Mouse (Mus musculus) kidney, embryonic 14.5 days (tissue): Measurements from ENCODE around the gene Pcgf5. TPM values are rescaled to one million over a fixed set of nuclear protein-coding genes. Genes with fewer than 3 reads are reported as not detected.

Source experiments
- ATAC-seq: fragments of 200-750 bp; cut with Nextera tagmentation; 2 replicates; pipeline ENCODE4 v1.8.0; 2017; ENCODE audit warnings: moderate number of reproducible peaks, mild to moderate bottlenecking, moderate TSS enrichment, moderate library complexity; ENCODE audit not compliant: low FRiP score, low TSS enrichment
- H3K27ac ChIP-seq: fragments of 300-500 bp; sonication (generic); 2 replicates; pipeline ENCODE4 v1.5.1; 2014; ENCODE audit warnings: low read depth, mild to moderate bottlenecking, low read length, moderate library complexity, mixed read lengths
- H3K27me3 ChIP-seq: fragments of 300-500 bp; sonication (generic); 2 replicates; pipeline ENCODE4 v1.6.1; 2014; ENCODE audit warnings: mild to moderate bottlenecking, low read length; ENCODE audit not compliant: control insufficient read depth, insufficient read depth
- H3K36me3 ChIP-seq: fragments of 300-500 bp; sonication (generic); 2 replicates; pipeline ENCODE4 v1.6.1; 2014; ENCODE audit warnings: low read length, mixed read lengths; ENCODE audit not compliant: control insufficient read depth, insufficient read depth
- H3K4me1 ChIP-seq: fragments of 300-500 bp; sonication (generic); 2 replicates; pipeline ENCODE4 v1.6.1; 2014; ENCODE audit warnings: low read length, mixed read lengths; ENCODE audit not compliant: control insufficient read depth, insufficient read depth
- H3K4me2 ChIP-seq: fragments of 300-500 bp; sonication (generic); replicated peaks from 2 replicates; pipeline ENCODE4 v1.6.1; 2014; ENCODE audit warnings: low read depth, mild to moderate bottlenecking, low read length
- H3K4me3 ChIP-seq: fragments of 300-500 bp; sonication (generic); 2 replicates; pipeline ENCODE4 v1.5.1; 2014; ENCODE audit warnings: mild to moderate bottlenecking, low read length
- H3K9ac ChIP-seq: fragments of 300-500 bp; sonication (generic); 2 replicates; pipeline ENCODE4 v1.6.1; 2014; ENCODE audit warnings: low read depth, mild to moderate bottlenecking, low read length, moderate library complexity
- H3K9me3 ChIP-seq: fragments of 300-500 bp; sonication (generic); 2 replicates; pipeline ENCODE4 v1.6.1; 2016; ENCODE audit warnings: low read length; ENCODE audit not compliant: control insufficient read depth
- WGBS: fragments of 180-500 bp; shearing (Covaris S2); extraction: QIAGEN DNeasy Blood & Tissue Kit; methylation state at CpG from one replicate; pipeline ENCODE4 v1.1.7; 2014; 5-methylcytosine and 5-hydroxymethylcytosine counted together
- polyA plus RNA-seq: library from polyadenylated mRNA; unstranded; fragments of >200 nt; fragmentation: Nextera tagmentation; extraction: Ambion mirVana; gene quantifications from 2 replicates; pipeline ENCODE4 v1.2.1, GENCODE M21; 2014

Pcgf5 gene
- polyA plus RNA-seq, 1 experiment from 2014 or later: 6.8 TPM

DNA sequence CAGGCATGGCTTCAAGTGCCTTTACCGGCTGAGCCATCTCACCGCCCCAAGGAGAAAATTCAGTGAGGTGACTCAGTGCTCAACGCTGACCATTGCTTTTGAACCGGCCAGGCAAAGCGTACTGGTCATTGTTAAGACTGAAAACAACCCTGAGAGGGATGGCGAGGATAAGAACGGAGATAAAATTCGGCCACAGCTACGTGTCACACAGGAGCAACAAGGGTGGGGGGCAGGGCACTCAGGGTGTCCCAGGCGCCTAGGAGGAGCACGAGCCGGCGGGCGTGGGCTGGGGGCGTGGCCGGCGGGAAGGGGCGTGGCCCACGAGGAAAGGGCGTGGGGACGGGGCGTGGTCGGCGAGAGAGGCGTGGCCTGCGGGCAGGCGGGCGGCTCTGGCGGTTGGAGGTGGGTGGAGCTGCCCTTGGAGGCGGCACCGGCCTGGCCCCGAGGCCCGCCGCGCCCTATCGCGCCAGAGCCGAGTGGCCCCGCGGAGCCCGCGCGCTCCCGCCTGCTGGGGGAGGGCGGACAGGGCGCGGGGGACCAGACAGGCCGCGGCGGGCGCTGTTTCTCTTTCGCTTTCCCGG is 61.3 kb downstream of the Pcgf5 start:
- Histone ChIP-seq H3K9me3 (no peaks in the 10 kb centered on the region), H3K27ac (no peak overlapping the region), H3K36me3 (no peaks in the 10 kb centered on the region), H3K9ac (peak overlapping the region; percentile 58), H3K4me3 (peak overlapping the region; percentile 67), H3K27me3 (peaks cover 19% of the 10 kb centered on the region), H3K4me1 (no peaks in the 10 kb centered on the region), H3K4me2 (peak overlapping the region; percentile 88)
- under 1% methylated on average over 39 of the region's 53 CpGs for WGBS
- peak; percentile 99 for ATAC-seq

DNA sequence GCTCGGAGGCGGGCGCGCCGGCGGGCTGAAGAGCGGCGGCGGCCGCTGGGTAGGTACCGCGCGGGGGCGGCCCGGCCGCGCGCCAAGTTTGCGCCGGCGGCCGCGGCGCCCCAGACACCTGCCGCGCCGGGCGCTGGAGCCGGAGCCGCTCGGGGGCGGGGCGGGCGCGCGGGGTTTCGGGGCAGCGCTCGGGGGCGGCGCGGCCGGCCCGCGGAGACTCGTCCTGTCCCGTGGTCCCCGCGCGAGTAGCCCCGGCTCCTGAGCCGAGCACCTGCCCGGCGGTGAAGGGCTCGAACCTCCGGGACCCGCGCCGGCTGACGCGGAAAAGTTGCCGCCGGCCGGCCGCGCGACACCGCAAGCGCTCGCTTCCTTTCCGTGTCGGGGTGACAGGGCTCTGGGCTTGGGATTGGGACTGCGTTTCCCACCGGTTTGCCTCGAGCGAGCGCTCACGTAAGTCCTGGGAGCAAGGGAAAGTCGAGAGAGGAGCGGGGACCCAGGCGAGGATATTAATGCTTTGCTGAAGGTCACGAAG is 61.8 kb downstream of the Pcgf5 start:
- peak overlapping the region; percentile 58 for H3K9ac ChIP-seq
- H3K4me3 ChIP-seq: peak overlapping the region; percentile 67
- H3K27ac ChIP-seq: no peak overlapping the region
- WGBS: under 1% methylated on average over 58 of the region's 82 CpGs
- peak; percentile 7; the same call in 1 of the 2 replicates for ATAC-seq
- H3K9me3 ChIP-seq: no peaks in the 10 kb centered on the region
- H3K27me3 ChIP-seq: peaks cover 19% of the 10 kb centered on the region
- no peaks in the 10 kb centered on the region for H3K36me3 ChIP-seq
- H3K4me2 ChIP-seq: peak overlapping the region; percentile 88
- H3K4me1 ChIP-seq: no peaks in the 10 kb centered on the region

DNA sequence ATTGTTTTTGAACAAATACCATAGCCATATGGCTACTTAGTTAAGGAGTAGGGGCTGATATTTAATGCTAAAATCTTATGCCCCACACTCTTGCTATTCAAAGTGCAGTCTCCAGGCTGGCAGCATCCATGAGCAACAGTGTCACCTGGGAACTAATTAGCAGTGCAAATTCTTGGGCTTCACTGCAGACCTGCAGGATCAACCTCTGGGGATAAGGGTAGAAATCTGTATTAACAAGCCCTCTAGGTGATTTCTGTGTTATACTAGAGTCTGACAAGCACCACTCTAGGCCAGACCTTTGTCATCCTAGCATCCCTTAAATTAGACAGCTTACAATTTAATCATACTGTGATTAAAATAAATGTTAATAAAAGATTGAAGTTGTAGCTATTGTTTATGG is 71.8 kb downstream of the Pcgf5 start:
- no peak overlapping the region for H3K4me2 ChIP-seq
- no peak overlapping the region for H3K4me3 ChIP-seq
- no peaks in the 10 kb centered on the region for H3K4me1 ChIP-seq
- no peaks in the 10 kb centered on the region for H3K9me3 ChIP-seq
- no peaks in the 10 kb centered on the region for H3K36me3 ChIP-seq
- no peaks in the 10 kb centered on the region for H3K27me3 ChIP-seq
- no peak overlapping the region for H3K9ac ChIP-seq
- no peak for ATAC-seq
- no peak overlapping the region for H3K27ac ChIP-seq

DNA sequence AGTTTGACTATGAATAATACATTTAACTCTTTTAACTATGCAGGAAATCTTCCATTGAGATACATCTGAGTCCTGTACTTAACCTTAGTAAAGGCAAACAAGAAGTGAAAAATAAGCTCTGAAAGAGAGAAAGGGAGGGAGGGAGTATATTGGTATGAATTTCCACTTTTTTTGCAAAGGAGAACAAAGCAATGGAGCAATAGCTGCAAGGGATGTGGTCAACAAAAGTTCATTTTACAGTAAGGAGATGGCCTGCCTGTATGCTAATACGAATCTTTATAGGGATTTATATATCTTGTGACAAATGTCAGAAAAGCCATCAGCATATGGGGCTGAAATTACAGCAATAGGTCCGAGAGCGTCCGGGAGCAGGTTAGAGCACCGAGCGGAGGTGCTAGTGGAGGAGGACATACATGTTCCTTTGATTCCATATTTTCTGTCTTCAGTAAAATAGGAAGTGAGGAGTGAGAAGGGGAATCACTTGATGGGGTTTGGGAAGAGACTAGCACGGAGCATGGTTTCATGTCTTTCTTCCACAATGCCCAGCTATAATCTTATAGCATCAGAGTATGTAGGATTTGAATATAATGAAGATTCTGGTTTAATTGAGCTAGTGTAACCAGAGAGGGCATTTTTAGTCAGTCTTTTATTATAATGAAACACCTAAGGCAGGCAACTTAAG is 79.2 kb downstream of the Pcgf5 start:
- Histone ChIP-seq H3K4me1 (no peaks in the 10 kb centered on the region), H3K36me3 (no peaks in the 10 kb centered on the region), H3K4me3 (no peak overlapping the region), H3K4me2 (no peak overlapping the region), H3K27ac (no peak overlapping the region), H3K9me3 (no peaks in the 10 kb centered on the region), H3K27me3 (no peaks in the 10 kb centered on the region), H3K9ac (no peak overlapping the region)
- WGBS: 93% methylated on average over 7 of the region's 7 CpGs
- no peak for ATAC-seq

DNA sequence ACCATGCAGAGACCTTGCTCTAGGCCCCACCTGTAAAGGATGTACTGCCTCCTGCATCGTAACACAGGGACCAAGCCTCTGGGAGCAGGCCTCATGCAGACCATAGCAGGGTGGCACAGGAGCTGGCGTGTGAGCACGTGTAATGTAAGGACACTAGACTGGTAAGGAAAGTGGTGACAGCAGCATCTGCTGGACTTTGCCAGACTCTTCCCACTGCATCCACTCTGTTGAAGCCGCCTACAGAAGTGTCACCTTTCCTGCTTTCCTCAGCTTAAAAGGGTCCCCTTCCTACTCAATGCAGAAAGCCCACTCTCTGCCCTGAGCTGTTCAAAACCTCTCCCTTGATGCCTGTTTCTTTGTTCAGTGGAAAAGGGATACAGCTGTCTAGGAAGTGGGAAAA is 80.0 kb downstream of the Pcgf5 start:
- H3K4me1 ChIP-seq: no peaks in the 10 kb centered on the region
- H3K4me3 ChIP-seq: no peak overlapping the region
- no peak overlapping the region for H3K9ac ChIP-seq
- no peaks in the 10 kb centered on the region for H3K36me3 ChIP-seq
- H3K27ac ChIP-seq: no peak overlapping the region
- H3K9me3 ChIP-seq: no peaks in the 10 kb centered on the region
- no peaks in the 10 kb centered on the region for H3K27me3 ChIP-seq
- H3K4me2 ChIP-seq: no peak overlapping the region
- 92% methylated on average over 4 of the region's 4 CpGs for WGBS
- no peak for ATAC-seq

DNA sequence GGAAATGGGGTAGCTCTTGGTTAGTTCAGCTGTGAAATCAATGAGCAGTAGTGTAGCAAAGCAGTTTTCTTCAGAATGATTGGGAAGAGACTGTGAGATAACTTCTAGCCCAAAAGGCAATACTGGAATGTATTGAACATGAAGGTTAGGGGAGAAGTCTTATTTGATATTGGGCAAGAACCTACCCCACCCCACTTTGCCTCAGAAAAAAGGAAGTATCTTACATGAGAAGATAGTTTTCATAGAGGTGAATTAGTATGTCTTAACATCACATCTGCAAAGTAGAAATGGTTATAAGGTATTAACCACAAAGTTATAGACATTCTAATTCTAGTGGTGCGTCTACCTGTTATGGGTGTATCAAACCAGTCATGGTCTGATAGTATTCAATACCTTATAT is 81.2 kb downstream of the Pcgf5 start:
- no peak overlapping the region for H3K9ac ChIP-seq
- no peaks in the 10 kb centered on the region for H3K9me3 ChIP-seq
- 91% methylated on average over 1 of the region's 1 CpGs for WGBS
- no peak overlapping the region for H3K4me3 ChIP-seq
- no peak overlapping the region for H3K27ac ChIP-seq
- H3K4me1 ChIP-seq: no peaks in the 10 kb centered on the region
- no peaks in the 10 kb centered on the region for H3K27me3 ChIP-seq
- no peak overlapping the region for H3K4me2 ChIP-seq
- no peaks in the 10 kb centered on the region for H3K36me3 ChIP-seq
- no peak for ATAC-seq

DNA sequence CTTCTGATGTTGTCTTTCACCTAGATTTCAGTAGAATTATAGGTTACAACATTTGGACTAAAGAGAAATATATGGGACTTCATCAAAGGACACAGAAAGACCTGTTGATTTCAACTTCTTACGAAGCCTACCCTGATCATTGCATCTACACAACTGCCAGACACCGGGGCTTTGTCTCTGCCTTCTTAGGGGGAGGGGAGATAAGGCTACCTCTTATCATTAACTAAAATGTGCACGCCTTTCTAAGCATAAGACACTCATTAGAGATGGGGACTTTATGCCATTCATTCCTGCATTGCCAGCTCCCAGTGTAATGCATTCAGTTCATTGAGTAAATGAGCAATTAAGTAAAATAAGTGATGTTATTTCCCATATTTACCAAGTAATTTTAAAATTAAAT is 85.1 kb downstream of the Pcgf5 start:
- no peaks in the 10 kb centered on the region for H3K4me1 ChIP-seq
- no peak for ATAC-seq
- H3K4me3 ChIP-seq: no peak overlapping the region
- no peaks in the 10 kb centered on the region for H3K27me3 ChIP-seq
- H3K9me3 ChIP-seq: no peaks in the 10 kb centered on the region
- H3K9ac ChIP-seq: no peak overlapping the region
- H3K36me3 ChIP-seq: no peaks in the 10 kb centered on the region
- WGBS: 87% methylated on average over 3 of the region's 3 CpGs
- no peak overlapping the region for H3K4me2 ChIP-seq
- no peak overlapping the region for H3K27ac ChIP-seq

DNA sequence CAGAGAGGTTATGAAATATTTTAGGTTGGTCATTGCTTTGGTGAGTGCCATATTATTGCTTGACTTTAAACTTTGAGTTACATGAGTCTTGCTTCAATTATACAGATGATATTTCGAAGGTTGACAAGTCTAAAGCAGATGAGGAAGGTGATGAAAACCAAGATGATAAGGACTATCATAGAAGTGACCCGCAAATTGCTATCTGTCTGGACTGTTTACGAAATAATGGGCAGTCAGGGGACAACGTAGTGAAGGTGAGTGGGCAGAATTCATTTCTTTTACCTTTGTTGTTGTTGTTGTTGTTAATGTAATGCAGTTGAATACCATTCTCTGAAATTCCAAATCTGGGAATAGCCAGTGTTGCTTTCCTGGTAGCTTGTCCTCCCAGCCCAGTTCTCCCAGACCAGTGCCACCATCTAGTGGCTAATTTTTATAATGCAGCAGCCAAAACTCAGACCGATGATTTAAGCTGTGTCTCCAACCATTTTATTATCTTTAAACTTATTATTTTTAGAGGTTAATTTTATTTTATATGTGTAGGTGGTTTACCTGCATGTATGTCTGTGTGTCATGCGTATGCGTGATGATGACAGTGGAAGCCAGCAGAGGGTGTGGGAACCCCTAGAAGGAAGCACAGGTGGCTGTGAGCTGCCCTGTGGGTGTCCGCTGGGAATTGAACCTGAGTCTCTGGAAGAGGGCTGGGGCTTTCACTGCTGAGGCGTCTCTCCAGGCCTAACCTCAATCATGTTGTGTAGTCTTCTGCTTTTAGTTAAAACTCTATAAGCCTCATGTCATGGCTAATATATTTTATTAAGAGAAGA is 92.0 kb downstream of the Pcgf5 start:
- H3K9me3 ChIP-seq: no peaks in the 10 kb centered on the region
- no peaks in the 10 kb centered on the region for H3K36me3 ChIP-seq
- WGBS: 57% methylated on average over 9 of the region's 9 CpGs
- H3K27me3 ChIP-seq: no peaks in the 10 kb centered on the region
- no peak overlapping the region for H3K9ac ChIP-seq
- H3K4me2 ChIP-seq: no peak overlapping the region
- H3K4me1 ChIP-seq: no peaks in the 10 kb centered on the region
- ATAC-seq: peak; percentile 32; the same call in 1 of the 2 replicates
- no peak overlapping the region for H3K4me3 ChIP-seq
- H3K27ac ChIP-seq: no peak overlapping the region
